In genomic region chr11:60715833-60716232, GRCm38 (mm10) we compare ENCODE assay signal across 20 mouse cellular contexts. TPM values are rescaled to one million over a fixed set of nuclear protein-coding genes. Genes with fewer than 3 reads are reported as not detected.
A peak's percentile ranks its signal among the peaks of the same experiment; 100 is the strongest.
DNase-seq lines count a peak whose midpoint lies in the region; ATAC-seq and TF ChIP-seq lines count a peak whose summit lies in the region.
"Had no signal": no experiment of that assay in that cellular context is flagged by ENCODE, and none has a peak within 500 bp of the region (broad histone marks: within the 10 kb centered on the region; RNA-seq: fewer than 3 reads in every experiment).

No protein-coding gene starts in this region.

- H3K4me3 ChIP-seq in gastrocnemius, adult 2 months: no peak overlapping the region
- H3K4me3 ChIP-seq in midbrain, embryonic 11.5 days (ENCODE audit: low read depth, low read length): no peak overlapping the region
- H3K4me3 ChIP-seq in midbrain, embryonic 13.5 days (replicated peaks): no peak overlapping the region
- H3K4me3 ChIP-seq: embryonic facial prominence, embryonic 13.5 days; embryonic facial prominence, embryonic 15.5 days; erythroblast, embryonic 14.5 days; forebrain, embryonic 10.5 days; forebrain, embryonic 12.5 days had no signal

- peaks cover 61% of the 10 kb centered on the region for H3K36me3 ChIP-seq in midbrain, embryonic 11.5 days (ENCODE audit: control insufficient read depth, insufficient read depth, low read length)
- H3K36me3 ChIP-seq in midbrain, embryonic 13.5 days: peaks cover 100% of the 10 kb centered on the region

- no peak for ATAC-seq in midbrain, embryonic 11.5 days (ENCODE audit: low FRiP score)
- ATAC-seq in midbrain, embryonic 13.5 days: no peak
- ATAC-seq: forebrain, embryonic 14.5 days; forebrain, embryonic 16.5 days had no signal

- no peaks in the 10 kb centered on the region for H3K9me3 ChIP-seq in midbrain, embryonic 11.5 days (ENCODE audit: control insufficient read depth, low read length)
- H3K9me3 ChIP-seq in midbrain, embryonic 13.5 days: no peaks in the 10 kb centered on the region
- H3K9me3 ChIP-seq: embryonic facial prominence, embryonic 13.5 days; embryonic facial prominence, embryonic 15.5 days; forebrain, embryonic 10.5 days; forebrain, embryonic 12.5 days had no signal

- H3K4me2 ChIP-seq in midbrain, embryonic 11.5 days: no peak overlapping the region
- H3K4me2 ChIP-seq in midbrain, embryonic 13.5 days (replicated peaks): no peak overlapping the region
- H3K4me2 ChIP-seq: embryonic facial prominence, embryonic 13.5 days; embryonic facial prominence, embryonic 15.5 days; forebrain, embryonic 12.5 days had no signal

- intact Hi-C loops in gastrocnemius, adult 2 months (cut with DNase I): no loop called here

- no peaks in the 10 kb centered on the region for H3K4me1 ChIP-seq in midbrain, embryonic 11.5 days (ENCODE audit: control insufficient read depth, insufficient read depth, low read length)
- no peaks in the 10 kb centered on the region for H3K4me1 ChIP-seq in midbrain, embryonic 13.5 days (replicated peaks)
- H3K4me1 ChIP-seq: embryonic facial prominence, embryonic 13.5 days; embryonic facial prominence, embryonic 15.5 days; forebrain, embryonic 10.5 days; forebrain, embryonic 12.5 days had no signal

- 94% methylated on average over 5 of the region's 5 CpGs for WGBS in midbrain, embryonic 11.5 days
- WGBS in midbrain, embryonic 13.5 days: 93% methylated on average over 5 of the region's 5 CpGs

- H3K27ac ChIP-seq in gastrocnemius, adult 2 months: no peak overlapping the region
- H3K27ac ChIP-seq in midbrain, embryonic 11.5 days (ENCODE audit: low read depth, low read length): no peak overlapping the region
- no peak overlapping the region for H3K27ac ChIP-seq in midbrain, embryonic 13.5 days
- H3K27ac ChIP-seq: embryonic facial prominence, embryonic 13.5 days; embryonic facial prominence, embryonic 15.5 days; forebrain, embryonic 10.5 days; forebrain, embryonic 12.5 days had no signal

- H3K9ac ChIP-seq in midbrain, embryonic 11.5 days (ENCODE audit: low read length): no peak overlapping the region
- H3K9ac ChIP-seq in midbrain, embryonic 13.5 days (replicated peaks): no peak overlapping the region
- H3K9ac ChIP-seq: embryonic facial prominence, embryonic 13.5 days; embryonic facial prominence, embryonic 15.5 days; forebrain, embryonic 12.5 days had no signal

- no peak for TF ChIP-seq CTCF in gastrocnemius, adult 2 months (IDR thresholded peaks at IDR 0.05)

- DNase-seq in gastrocnemius, adult 2 months: peak; percentile 14
- no peak for DNase-seq in gastrocnemius, postnatal 25 days
- peak; percentile 61 for DNase-seq in midbrain, embryonic 11.5 days (ENCODE audit: low spot score, missing footprints)
- DNase-seq in testis, postnatal 14 days (ENCODE audit: low spot score): no peak
- DNase-seq: adrenal gland, adult 2 months; adrenal gland, postnatal 10 days; adrenal gland, postnatal 25 days; cerebellum, adult 18-20 months; cerebellum, adult 8-10 months; cerebellum, postnatal 14 days; cerebellum, postnatal 36 days; embryo, embryonic 11 days had no signal

- no peaks in the 10 kb centered on the region for H3K27me3 ChIP-seq in midbrain, embryonic 11.5 days (ENCODE audit: control insufficient read depth, insufficient read depth, low read length)
- H3K27me3 ChIP-seq in midbrain, embryonic 13.5 days: no peaks in the 10 kb centered on the region
- H3K27me3 ChIP-seq: embryonic facial prominence, embryonic 13.5 days; embryonic facial prominence, embryonic 15.5 days; forebrain, embryonic 12.5 days had no signal

RNA-seq across cellular contexts. Expression of gene Flii, which starts 11.2 kb away (rescaled TPM):
- 100 to 1,000 TPM in 1 of 2 experiments, 10 to 100 TPM in 1; 96.1 to 103 TPM for total RNA-seq in gastrocnemius, adult 2 months (2021)
- total RNA-seq in gastrocnemius, postnatal 25 days (2021): 10 to 100 TPM; 85.4 to 97.7 TPM
- polyA plus RNA-seq in midbrain, embryonic 11.5 days (2014; fragmentation: Nextera tagmentation; extraction: Ambion mirVana): 52.3 and 59.3 TPM in 2 replicates
- polyA plus RNA-seq in midbrain, embryonic 13.5 days (2015; fragmentation: Nextera tagmentation; extraction: Ambion mirVana): 67.5 and 72.5 TPM in 2 replicates

RNA-seq across cellular contexts. Expression of gene Mief2, which starts 12.4 kb away (rescaled TPM):
- 10 to 100 TPM; 61.9 to 91.0 TPM for total RNA-seq in gastrocnemius, adult 2 months (2021)
- 10 to 100 TPM; 73.9 to 91.2 TPM for total RNA-seq in gastrocnemius, postnatal 25 days (2021)
- polyA plus RNA-seq in midbrain, embryonic 11.5 days (2014; fragmentation: Nextera tagmentation; extraction: Ambion mirVana): 10.2 and 13.6 TPM in 2 replicates
- polyA plus RNA-seq in midbrain, embryonic 13.5 days (2015; fragmentation: Nextera tagmentation; extraction: Ambion mirVana): 18.4 and 18.6 TPM in 2 replicates

RNA-seq across cellular contexts. Expression of gene Llgl1, which starts 16.3 kb away (rescaled TPM):
- 1 to 10 TPM; 9.0 to 9.5 TPM for total RNA-seq in gastrocnemius, adult 2 months (2021)
- total RNA-seq in gastrocnemius, postnatal 25 days (2021): 1 to 10 TPM; 8.3 to 9.1 TPM
- 87.8 and 101 TPM in 2 replicates for polyA plus RNA-seq in midbrain, embryonic 11.5 days (2014; fragmentation: Nextera tagmentation; extraction: Ambion mirVana)
- polyA plus RNA-seq in midbrain, embryonic 13.5 days (2015; fragmentation: Nextera tagmentation; extraction: Ambion mirVana): 75.1 and 87.4 TPM in 2 replicates

Comparison
In these comparisons a context has a peak if more than half of its experiments do, and no peak if none do; other contexts are left out.
1. DNase-seq: peak in gastrocnemius, adult 2 months (single experiment) and midbrain, embryonic 11.5 days (single experiment); none in gastrocnemius, postnatal 25 days (single experiment) and testis, postnatal 14 days (single experiment).